Mouse (Mus musculus): Measurements from ENCODE around the gene Xpo1.
A peak's percentile ranks its signal among the peaks of the same experiment; 100 is the strongest.
"Not testable (repeated sequence)": the region's sequence is repeated elsewhere in the genome, so short reads cannot be mapped to it uniquely, and the experiment has no call there.

Xpo1 gene

DNA sequence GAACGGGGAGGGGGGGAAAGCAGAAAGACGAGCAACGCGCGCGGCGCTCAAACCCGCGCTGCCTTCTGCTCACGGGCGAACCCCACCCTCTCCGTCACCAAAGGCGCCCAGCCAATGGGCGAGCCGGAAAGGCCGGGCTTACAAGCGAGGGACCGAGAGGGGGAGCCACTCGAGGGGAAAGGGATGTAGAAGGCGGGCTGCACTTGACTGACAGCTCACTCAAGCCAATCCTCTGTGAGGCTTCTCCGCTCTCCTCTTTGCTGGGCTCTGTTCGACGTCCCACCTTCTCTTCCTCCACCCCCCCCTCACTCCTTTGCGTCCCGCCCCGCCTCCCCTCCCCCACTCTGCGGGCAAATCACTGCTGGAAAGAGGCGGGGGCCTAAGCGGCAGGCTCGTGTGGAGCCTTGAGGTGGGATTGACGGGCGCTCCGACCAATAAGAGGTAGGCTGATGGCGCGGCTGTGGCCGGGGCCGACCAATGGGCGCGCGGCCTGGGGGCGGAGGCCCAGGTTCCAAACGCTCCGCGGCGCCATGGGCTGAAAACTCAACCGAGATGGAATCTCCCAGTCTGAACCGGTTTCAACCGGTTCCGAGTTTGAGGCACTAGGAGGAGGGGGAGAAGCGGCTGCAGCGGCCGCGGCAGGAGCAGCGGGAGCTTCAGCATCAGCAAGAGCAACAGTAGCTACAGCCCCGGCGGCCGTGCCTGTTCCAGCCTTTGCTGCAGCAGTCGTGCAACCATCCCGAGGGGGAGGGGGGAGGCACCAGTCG is at the start of gene Xpo1:
TSS of gene Xpo1 (plus strand) at position 615 of the 767 bp plus-strand sequence.
- peak; percentile 99 for DNase-seq (ENCODE audit: low read depth, low spot score)

DNA sequence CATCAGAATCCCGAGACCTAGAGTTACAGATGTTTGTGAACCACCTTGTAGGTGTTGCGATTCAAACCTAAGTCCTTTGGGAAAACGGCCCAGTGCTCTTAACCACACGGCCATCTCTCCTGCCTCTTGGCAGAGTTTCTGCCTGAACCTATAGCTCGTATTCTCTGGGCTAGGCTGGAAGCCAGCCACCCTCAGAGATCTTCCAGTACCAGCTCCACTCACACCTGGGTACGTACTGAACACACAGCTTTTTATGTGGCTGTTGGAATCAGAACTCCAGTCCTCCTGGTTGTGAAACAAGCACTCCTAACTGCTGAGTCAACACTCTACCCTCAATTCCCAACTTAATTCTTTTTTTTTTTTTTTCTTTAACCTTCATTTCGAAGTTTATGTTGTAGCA is 46.1 kb upstream of the Xpo1 start:
- DNase-seq (ENCODE audit: low read depth, low spot score), result no peak

DNA sequence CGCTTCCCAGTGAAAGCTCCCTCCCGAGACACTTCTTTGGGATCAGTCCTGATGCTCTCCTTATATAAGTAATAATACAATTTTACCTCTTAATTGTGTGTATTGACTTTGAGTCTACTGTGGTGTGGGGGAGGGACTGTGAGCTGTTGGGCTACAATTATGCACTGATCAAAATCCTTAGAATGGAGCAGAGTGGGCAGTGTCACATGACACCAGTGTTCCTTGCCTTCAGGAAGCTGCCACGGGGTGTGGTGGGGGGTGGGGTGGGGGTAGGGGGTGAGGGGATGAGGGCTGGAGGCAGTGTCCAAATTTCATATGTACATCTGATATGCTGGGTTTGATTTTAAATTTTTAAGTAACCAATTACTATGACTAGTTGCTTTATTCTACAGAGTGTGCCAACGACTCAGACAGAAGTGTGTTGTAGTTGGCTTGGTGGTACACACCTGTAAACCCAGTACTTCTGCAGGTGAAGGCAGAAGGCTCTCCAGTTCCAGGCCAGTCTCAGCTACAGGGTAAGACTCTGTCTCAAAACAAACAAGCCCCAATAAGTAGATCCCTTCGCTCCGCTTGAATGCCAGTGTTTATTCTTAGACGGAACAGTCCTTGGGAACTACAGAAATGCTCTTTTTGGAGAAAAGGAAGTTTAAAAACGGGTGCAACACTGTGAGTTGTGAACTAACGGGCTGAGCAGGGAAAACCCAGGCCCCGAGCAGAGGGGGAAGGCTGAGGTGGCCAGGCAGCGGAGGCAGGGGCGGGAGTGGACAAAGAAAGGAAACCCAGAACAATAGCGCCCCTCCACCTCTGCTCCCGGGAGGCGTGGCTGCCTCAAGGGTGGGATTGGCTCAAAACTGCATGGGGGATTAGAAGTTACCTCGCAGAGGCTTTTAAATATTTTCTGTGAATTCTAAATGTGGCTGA is 45.0 kb upstream of the Xpo1 start:
- DNase-seq (ENCODE audit: low read depth, low spot score), result no peak

DNA sequence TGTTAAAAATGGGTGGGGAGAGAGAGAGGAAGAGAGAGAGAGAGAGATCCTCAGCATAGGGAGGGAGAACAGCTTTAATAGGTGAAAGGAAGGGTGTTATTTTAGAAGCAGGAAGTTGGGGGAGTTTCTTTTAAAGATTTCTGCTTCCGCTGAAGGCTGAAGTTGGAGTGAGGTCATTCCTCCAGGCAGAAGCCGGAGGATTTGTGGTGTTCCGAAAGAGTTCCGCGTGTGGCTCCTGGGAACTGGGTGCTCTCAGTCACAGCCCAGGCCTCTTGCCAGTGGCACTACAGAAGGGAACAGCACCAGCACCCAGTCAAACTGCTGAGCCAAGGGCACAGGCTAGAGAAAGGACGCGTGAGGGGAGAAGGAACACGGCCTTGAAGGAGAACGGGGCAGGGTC is 38.4 kb upstream of the Xpo1 start:
- DNase-seq (ENCODE audit: low read depth, low spot score), result no peak

DNA sequence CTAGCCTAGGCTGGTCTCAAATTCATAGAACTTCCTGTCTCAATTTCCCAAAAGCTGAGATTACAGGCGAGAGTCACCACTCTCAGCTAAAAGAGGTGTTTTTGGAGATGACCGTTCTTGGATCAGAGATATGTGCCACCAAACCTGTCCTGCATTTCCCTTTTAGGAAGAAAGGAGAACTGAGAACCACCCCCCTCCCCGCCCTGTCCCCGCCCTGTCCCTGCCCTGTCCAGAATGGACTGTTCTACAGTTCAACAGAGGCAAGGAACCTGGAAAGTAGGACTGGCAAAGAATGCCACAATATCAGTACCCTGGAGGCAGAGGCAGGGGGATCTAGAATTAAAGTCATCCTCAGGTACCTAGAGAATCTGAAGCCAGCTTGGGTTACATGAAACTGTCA is 19.8 kb upstream of the Xpo1 start:
- DNase-seq (ENCODE audit: low read depth, low spot score), result no peak

DNA sequence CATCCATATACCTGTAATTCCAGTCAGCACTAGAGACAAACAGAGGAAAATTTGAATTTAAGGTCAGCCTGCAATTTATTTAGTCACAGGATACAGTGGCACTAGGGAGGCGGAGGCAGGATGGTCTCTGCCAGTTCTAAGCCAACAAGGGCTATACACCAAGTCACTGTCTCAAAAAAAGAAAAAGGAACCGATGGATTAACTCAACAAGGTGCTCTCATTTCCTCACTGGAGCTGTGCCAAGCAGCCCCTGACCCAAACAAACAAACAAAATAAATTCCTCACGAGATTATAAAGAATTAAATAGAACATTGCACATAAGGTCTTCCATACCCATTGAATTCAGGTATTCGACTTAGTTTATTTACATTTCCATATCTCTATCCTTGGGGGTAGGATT is 1.9 kb upstream of the Xpo1 start:
- DNase-seq (ENCODE audit: low read depth, low spot score), result no peak

DNA sequence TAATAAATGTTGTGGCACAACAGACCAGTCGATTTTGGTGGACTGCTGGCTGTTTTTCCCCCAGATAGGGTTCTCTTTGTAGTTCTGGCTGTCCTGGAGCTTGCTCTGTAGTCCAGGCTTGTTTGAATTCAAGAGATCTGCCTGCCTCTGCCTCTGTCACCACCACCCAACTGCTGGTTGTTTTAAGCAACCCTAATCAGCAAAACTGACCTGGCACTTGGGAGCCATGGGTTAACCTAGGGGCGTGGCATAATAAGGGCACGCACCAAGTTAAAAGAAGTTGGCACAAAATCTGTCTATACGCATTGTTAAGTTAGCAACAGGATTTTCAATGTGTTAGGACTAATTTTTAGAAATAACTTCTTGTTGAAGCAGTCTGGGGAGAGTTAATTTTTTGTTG is 1.3 kb upstream of the Xpo1 start:
- DNase-seq (ENCODE audit: low read depth, low spot score), result no peak

DNA sequence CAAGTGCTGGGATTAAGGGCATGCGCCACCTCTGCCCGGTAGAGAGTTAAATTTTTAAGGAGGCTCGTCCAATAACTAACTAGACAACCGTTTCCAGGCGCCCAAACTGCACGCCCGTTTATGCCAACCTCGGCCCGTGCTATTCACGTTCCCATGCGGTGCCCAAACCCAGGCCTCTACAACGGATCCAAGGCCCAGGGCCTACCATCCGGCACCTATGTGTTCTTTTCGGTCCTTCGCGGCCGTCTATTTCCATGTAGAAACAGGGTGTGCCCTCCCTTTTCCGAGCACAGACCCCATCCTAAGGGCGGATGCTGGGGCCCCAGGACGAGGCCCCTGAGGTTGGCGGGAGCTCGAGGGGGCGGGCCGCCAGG is 801 bp upstream of the Xpo1 start:
- no peak for DNase-seq (ENCODE audit: low read depth, low spot score)

DNA sequence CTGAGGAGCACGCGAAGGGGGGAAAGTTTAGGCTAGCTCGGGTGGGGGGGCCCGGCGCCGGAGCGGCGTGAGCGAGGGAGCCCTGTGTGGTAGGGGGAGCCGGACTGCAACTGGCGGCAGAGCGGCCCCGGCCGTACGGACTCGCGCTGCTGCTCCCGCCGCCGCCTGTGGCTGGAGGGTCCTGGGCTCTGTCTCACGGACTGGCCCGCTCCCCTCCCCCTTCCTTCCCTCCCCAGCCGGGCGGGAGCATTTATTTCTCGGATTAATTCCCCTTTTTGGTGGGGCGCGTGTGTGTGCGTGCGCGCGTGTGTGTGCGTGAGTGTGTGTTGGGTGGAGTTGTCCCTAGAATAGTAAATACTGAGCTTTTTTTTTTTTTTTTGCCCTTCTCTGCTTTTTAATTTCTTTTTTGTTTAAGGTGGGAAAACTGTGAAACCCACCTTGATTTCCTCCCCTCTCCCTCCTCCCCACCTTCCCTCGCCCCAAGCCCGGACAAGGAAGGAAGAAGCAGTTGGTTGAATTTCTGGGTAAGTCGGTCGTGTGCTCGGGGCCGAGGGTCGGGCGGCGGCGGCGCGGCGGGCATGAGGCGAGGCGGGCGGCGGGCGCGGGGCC is 457 bp downstream of the Xpo1 start:
- no peak for DNase-seq (ENCODE audit: low read depth, low spot score)

DNA sequence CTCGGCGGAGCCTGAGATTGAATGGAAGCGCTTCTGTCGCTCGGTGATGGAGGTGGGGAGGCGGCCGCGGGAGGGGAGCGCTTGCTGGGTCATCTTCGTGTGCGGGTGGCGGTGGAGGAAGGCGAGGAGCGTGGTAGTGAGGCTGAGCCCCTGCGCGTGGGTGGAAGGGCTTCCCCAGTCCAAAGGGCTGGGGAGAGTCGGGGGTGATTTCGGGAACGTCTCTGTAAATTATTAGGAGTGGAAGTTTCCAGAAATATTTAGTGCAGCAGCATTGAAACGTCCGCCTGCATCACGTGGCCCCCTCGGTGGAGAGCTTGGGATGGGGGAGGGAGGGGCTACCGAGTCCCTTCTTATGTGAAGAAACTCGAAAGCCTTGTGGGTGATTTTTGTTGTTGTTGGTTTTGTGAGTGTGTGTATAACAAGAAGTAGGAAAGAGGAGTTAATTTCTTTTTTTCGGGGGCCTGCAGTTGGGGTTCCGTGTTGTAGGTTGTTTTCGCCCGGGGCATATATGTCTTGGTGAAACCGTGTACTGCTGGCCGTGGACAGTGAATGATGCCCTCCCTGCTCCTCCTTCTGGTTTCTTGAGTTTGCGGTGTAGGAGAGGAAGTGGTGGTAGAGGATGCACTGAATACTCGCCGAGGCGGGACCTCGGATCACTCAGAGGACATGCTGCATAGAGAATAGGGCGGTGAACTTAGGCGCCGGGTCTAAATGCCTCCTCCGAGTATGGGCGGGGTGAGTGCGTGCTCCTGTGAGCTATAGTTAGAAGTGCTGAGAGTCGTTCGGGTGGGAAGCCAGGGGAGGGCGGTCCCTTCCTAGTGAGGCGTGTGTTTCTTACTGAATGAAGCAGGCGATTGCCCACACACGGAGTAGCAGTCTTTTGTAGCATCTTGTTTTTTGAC is 1.2 kb downstream of the Xpo1 start:
- no peak for DNase-seq (ENCODE audit: low read depth, low spot score)

DNA sequence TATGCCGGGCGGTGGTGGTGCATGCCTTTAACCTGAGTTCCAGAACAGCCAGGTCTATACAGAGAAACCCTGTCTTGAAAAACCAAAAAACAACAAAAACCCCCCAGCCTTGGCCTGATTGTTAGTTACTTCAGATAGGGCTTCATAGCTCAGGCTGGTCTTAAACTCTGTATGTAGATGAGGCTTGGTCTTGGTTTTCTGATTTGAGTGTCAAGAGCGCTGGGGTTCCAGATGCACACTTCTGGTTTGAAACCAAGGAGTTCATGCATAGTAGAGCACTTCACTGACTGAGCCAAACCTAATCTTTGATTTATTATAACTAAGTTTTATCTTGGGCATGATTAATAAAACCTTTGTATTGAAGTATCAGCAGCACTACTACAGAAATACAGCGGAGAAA is 3.2 kb downstream of the Xpo1 start:
- no peak for DNase-seq (ENCODE audit: low read depth, low spot score)

DNA sequence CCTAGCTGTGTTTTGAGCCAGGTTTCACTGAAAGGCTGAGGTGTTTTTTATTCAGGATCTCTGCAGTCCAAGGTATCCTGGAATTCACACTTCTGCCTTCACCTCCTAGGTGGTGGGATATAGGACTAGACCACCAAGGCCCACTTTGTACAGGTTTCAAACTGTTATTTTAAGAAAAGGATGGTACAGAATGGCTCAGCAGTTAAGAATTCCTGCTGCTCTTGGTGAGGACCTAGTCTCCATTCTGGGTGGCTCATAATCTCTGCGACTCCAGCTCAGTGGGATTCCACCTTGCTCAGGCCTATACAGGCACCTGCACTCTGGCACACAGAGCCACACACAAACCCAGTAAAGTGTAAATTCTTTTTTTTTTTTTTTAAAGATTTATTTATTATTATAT is 3.6 kb downstream of the Xpo1 start:
- DNase-seq (ENCODE audit: low read depth, low spot score), result no peak

DNA sequence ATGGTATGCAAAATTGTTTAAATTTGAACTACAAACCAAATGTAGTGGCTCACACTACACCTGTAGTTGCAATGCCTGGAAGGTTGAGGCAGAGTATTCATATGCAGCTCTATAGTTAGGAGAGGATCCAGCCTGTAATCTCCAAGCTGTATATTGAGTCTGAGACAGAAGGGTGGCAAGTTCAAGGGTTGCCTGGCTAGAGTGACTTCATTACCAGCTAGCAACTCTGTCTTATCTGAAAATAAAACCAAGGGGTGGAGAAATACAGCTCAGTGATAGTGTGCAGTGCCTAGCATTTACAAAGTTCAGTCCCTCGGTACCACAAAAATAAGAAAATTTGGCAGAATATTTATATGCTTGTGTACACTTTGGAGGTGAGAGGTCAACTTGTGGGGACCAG is 4.3 kb downstream of the Xpo1 start:
- DNase-seq (ENCODE audit: low read depth, low spot score), result no peak

DNA sequence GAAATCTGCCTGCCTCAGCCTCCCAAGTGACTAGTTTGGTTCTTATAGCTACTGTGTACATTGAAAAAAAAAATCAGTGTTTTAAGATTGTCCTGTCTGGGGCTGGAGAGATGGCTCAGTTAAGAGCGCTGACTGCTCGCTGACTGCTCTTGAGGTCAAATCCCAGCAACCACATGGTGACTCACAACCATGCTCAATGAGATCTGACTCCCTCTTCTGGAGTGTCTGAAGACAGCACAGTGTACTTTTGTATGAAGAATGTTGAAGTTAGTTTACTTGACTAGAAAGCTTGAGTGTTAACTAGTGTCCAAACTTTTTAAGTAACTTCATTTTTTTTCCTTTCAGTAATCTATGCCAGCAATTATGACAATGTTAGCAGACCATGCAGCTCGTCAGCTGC is 5.6 kb downstream of the Xpo1 start:
- no peak for DNase-seq (ENCODE audit: low read depth, low spot score)

DNA sequence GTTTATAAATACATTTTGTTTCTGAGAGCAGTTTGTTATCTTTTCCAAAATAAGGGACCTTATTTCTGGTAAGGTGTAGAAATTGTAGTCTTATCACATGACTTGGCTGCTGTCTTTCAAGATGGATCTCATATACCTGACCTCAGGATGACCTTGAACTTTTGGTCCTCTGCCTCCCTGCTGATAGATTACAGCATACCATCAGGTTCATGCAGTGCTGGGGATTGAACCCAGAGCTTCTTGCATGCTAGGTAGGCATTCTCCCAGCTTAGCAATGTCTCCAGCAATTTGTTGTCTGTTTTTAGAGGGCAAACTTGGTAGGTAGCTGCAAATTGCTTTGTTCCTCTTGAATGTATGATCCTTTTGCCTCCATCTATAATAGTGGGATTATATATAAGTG is 9.1 kb downstream of the Xpo1 start:
- DNase-seq (ENCODE audit: low read depth, low spot score), result no peak

DNA sequence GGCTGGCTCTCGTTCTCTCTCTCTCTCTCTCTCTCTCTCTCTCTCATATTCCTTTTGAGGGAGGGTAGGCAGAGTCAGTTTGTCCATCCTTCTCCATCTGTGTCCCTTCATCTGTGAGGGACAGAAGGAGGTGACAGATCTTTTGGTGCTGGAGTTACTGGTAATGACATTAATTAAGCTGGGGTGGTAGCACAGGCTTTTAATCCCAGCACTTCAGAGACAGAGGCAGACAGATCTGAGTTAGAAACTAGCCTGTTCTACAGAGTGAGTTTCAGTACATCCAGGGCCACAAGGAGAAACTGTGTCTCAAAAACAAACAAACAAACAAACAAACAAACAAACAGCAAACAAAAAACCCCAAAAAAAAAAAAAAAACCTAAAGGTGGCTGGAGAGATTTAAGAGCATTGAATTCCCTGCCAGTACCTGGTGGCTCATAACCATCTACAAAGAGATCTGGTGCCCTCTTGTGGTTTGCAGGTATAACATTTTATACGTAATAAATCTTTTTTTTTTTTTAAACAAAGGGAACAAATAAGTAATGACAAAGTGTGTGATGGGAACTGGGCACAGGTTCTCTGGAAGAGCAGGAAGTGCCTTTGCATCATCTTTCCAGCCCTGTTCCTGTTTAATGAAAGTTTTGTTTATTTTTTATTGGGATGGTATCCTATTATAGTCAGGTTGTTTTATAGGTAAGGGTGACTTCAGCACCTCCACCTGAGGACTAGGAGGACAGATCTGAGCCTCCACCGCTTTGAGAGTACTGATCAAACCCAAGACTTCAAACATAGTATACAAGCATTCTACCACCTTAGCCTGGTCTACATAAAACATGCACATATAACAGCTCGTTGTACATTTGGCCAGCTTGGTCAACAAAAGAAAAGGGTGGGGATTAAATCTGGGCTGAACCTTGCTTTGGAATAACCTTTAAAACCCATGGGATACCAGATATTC is 16.2 kb downstream of the Xpo1 start:
- no peak for DNase-seq (ENCODE audit: low read depth, low spot score)

DNA sequence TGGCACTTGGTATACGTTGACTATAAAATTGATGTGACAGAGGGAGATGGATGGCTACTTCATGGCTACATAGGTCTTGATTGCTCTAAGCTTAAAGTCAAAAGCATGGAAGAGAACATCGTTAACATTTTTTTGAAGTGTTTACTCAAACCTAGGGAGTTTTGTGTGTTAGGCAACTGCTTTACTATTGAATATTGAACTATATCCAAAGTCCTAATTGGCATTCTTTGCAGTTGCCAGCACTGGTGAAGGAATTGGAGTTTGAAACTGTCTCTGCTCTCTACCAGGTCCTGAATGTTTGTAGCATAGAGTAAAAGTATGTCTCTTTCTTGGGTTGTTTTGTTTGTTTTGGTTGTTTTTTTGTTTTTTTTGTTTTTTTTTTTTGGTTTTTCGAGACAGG is 19.9 kb downstream of the Xpo1 start:
- no peak for DNase-seq (ENCODE audit: low read depth, low spot score)

DNA sequence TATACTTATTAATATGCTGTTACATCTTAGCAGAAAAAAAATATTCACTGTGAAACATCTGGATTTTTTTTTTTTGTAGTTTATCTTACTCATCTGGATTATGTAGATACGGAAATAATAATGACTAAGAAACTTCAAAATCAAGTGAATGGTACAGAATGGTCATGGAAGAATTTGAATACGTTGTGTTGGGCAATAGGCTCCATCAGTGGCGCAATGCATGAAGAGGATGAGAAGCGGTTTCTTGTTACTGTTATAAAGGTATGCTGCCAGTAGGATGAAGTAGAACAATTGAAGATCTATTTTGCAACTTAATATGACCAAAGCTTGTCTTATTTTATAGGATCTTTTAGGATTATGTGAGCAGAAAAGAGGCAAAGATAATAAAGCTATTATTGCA is 28.6 kb downstream of the Xpo1 start:
- DNase-seq (ENCODE audit: low read depth, low spot score), result no peak

DNA sequence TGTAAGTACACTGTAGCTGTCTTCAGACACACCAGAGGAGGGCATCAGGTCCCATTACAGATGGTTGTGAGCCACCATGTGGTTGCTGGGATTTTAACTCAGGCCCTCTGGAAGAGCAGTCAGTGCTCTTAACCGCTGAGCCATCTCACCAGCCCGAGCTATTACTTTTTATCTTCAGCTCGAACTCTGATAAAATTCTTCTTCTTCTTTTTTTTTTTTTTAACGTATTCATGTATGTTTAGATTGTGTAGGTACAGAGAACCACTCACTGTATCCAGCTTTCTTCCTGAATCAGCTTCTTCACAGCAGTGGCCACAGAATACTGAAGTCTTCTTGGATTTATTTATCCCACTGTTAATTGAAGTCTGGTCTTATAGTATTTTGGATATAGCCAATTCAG is 33.0 kb downstream of the Xpo1 start:
- DNase-seq (ENCODE audit: low read depth, low spot score), result not testable (repeated sequence)

DNA sequence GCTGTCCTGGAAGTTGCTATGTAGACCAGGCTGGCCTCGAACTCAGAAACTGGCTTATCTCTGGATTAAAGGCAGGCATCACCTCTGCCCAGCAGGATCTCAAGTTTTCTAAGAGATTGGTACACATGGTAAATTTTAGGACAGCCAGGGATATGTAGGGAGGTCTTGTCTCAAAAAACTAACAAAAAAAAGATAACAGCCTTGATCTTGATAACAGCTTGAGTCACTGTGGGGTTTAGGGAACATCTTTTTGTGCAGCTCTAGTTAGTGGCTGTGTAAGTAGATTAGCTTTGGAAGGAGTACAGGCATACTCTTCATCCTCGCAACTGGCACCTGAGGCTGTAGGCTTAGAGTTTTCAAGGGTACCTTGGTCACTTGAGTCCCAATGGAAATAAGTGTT is 41.5 kb downstream of the Xpo1 start:
- DNase-seq (ENCODE audit: low read depth, low spot score), result no peak
